Mouse (Mus musculus) heart, postnatal 25 days (tissue): ENCODE data around the gene Sun1. TPM values are rescaled to one million over a fixed set of nuclear protein-coding genes. Genes with fewer than 3 reads are reported as not detected.
A peak's percentile ranks its signal among the peaks of the same experiment; 100 is the strongest.

Source experiments
- DNase-seq: peaks from one replicate; pipeline ENCODE4 v3.0.0; 2022; ENCODE audit warnings: low spot score
- intact Hi-C: fragments of 180-260 bp; cut with DNase I; formaldehyde crosslinking; loops from one replicate; pipeline ENCODE4 v1.15.1; 2025
- total RNA-seq, 2 experiments: library from RNA; stranded (reverse); gene quantifications; 2 replicates each; pipeline ENCODE4 v1.2.3; 2021

Sun1 gene
- total RNA-seq = 10 to 100 TPM; 42.4 to 53.7 TPM

GRCm38 (mm10) chr5:139199995-139200769, at the start of gene Sun1:
Sun1 (plus strand) TSS chr5:139200637.
- peak; percentile 98 for DNase-seq
- intact Hi-C loops = loop anchor here (2.0 kb wide), 1 partner anchor 53 kb away; the partner anchor contains the start of gene Get4

DNA sequence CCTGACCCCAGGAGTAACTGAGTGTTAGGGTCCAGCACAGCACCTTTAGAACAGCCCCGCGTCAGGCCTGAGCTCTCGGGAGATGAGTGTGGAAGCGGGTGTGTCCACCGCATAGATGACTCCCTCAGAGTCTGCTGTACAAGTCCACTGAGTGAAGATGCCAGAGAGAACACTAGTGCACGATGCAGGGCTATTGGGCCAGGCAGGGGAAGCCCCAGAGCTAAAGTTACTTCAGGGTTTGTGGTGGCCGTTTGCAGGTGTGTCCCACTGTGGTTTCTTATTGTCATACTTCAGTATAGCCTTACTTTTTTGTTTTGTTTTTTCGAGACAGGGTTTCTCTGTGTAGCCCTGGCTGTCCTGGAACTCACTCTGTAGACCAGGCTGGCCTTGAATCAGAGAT, 39.5 kb upstream of the Sun1 start:
- intact Hi-C loops = no loop called here

GRCm38 (mm10) chr5:139161632-139162031, 38.8 kb upstream of the Sun1 start:
- intact Hi-C loops = no loop called here
- no peak for DNase-seq

More for the DNA sequence above, 39.5 kb upstream of the Sun1 start:
- DNase-seq = no peak

DNA sequence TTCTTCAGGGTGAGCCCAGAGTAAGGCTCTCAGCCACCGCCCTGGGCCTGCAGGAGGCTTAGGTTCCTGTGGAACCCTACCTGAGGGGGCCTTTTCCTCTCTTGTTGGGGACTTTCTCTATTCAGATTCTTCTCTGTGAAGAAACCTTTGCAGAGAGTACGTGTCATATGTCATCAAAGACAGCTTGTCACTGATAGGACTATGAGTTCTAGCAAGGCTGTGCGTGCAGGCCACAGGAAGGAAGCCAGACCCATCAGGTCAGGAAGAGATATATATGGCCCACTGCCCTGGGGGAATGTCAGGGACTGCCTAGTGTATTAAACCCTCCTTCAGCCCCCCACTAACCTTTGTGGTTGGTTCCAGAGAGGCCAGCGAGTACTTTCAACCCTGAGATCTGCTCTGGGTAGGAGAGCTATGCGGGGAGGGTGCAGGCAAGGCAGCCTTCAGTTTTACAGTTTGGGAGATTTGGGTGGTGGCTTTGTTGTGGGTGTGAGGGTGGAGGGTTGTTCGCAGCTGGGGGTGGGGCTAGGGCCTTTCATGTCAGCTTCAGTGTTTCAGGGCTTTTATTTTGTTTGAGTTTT, 33.6 kb upstream of the Sun1 start:
- DNase-seq = no peak

DNA sequence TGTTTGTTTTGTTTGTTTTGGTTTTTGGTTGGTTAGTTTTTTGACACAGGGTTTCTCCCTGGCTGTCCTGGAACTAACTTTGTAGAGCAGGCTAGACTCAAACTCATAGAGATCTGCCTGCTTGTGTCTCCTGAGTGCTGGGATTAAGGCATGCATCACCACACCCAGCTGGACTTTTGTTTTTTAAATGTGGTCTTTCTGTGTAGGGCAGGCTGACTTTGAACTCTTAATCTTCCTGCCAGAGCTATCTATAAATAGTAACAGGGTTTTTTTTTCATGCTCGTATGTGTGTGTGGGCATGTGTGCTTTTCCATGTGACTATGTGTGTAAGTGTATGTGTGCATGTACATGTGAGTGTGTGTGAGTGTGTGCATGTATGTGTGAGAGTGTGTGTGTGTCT, 32.9 kb upstream of the Sun1 start:
- DNase-seq = no peak
- intact Hi-C loops = no loop called here

More for the DNA sequence above, 33.6 kb upstream of the Sun1 start:
- intact Hi-C loops = no loop called here

GRCm38 (mm10) chr5:139171929-139172328, 28.5 kb upstream of the Sun1 start:
- intact Hi-C loops = no loop called here

GRCm38 (mm10) chr5:139174141-139174540, 26.3 kb upstream of the Sun1 start:
- intact Hi-C loops = no loop called here
- no peak for DNase-seq

More at GRCm38 (mm10) chr5:139171929-139172328, 28.5 kb upstream of the Sun1 start:
- DNase-seq = no peak

DNA sequence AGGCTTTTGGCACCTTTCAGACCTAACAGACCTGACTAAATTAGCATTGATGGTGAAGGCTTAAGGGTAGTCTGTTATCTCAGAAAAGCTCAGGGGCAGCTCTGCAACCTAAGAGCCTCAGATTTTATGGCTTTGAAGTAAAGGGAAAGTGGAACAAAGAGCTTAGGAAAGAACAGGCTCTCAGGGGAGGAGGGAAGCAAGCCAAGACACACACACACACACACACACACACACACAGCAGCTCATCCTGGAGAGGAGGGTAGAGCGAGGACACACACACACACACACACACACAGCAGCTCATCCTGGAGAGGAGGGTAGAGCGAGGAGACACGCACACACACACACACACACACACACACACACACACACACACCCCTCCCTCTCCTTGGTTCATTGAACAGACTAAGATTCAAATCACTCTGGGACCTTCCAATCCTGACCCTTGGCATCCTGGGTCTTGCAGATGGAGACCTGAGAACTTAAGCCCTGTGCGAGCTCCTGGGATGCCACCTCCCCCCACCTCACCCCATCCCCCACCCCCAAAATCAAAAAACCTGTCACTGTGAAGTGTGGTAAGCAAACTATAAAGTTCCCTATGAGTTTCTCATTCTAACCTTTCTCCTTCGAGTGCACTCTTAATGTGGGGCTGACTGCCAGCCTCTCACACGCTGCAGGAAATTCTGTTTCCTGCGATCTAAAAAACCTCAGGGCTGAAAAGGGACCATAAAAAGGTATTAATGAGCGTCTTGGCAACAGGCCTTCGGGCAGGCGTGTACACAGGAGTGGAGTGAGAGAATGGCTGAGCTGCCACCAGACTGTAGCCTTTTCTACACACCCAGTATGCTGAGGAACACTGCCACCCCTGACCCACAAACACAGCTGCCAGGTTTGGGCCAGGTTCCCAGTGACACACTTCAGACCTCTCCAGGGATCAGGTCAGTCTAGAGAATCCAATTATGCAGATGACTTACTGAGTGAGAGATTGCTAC, 25.6 kb upstream of the Sun1 start:
- DNase-seq = peak; percentile 9
- intact Hi-C loops = loop anchor here (5.0 kb wide), 1 partner anchor 153 kb away; no protein-coding TSS in a partner anchor

DNA sequence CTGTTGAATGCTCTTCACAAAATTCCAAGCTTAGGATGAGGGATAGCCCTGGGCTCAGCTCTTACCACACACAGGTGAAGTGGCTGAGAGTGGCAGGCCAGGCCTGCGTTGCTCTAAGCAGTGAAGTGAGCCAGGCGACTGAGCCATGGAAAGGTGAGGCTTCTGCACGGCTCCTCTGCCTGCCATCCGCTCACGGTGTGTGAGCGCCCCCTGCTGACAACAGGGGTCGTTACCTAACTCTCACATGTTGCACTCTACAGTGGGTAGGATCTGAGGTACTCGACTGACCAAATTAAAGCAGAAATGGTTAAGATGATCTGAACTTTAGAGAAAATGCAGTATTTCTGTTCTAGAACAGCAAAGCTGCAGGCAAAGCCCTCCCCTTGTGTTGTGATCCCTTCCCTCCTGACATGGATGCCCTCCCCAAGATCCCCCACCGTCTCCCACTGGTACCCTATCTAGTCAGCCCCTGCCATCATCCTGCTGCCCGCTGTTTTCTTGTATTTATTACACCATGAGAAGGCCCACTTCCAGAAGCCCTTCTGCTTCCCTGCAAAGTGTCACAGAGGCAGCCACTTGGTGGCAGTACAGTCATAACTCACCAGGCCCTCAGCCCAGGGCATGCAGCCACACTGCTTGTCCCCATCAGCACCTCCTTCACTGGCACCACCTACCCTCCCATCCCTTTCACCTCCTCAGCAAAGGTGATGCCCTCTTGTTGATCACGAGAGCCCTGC, 21.4 kb upstream of the Sun1 start:
- peak; percentile 20 for DNase-seq

GRCm38 (mm10) chr5:139183131-139183530, 17.3 kb upstream of the Sun1 start:
- DNase-seq = no peak
- intact Hi-C loops = no loop called here

More for the DNA sequence above, 21.4 kb upstream of the Sun1 start:
- intact Hi-C loops = loop anchor here (1.0 to 5.0 kb wide), 4 partner anchors 28 to 331 kb away; partner anchors contain the start of genes Dnaaf5 and Prkar1b

DNA sequence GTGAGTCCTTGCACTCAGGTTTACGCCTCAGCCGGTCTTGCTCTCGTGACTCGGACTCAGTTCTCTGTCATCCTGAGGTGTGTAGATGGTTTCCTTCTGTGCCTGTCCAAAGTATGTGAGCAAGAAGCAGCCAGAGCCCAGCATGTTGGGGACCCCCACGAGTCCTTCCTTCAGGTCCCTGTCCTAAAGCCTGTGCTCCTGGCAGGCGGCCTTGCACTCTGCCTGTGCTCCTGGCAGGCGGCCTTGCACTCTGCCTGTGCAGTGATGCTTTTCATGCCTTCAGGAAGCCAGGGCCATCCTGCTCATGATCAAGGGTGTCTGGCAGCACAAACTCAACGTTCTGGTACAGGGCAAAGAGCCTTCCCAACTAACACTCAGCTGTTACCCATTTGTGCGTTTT, 16.8 kb upstream of the Sun1 start:
- no peak for DNase-seq
- intact Hi-C loops = no loop called here

GRCm38 (mm10) chr5:139184897-139185296, 15.5 kb upstream of the Sun1 start:
- intact Hi-C loops = no loop called here
- DNase-seq = no peak

DNA sequence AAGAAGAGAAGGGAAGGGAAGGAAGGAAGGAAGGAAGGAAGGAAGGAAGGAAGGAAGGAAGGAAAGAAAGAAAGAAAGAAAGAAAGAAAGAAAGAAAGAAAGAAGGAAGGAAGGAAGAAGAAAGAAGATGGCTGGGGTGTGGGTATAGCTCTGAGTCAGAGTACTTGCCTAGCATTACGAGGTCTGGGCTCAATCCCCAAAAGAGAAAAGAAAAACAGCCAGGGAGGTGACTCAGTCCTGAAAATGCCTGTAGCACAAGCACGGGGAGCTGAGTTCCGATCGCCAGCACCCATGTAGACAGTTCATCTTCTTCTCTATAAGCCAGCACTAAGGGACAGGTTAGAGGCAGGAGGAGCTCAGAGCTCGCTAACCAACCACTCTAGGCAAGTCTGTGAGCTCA, 10.7 kb upstream of the Sun1 start:
- no peak for DNase-seq
- intact Hi-C loops = no loop called here

DNA sequence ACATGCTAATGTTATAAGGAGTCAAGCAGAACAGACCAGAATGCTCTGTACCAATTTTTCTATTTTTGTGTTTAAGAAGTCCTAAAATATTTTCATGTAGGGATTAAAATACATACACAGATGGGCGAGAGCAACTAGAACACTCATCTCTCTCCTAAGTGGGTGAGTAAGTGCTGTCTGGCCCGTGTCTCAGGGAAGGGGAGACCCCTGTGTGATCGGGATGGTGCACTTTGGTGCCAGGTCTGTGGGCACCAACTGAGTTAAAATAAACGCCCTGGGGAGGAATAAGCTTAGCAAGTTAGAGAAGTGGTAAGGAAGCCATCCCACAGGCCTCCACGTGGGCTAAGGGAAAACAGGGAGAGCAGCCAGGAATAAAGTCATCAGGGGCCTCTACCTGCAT, 9.5 kb upstream of the Sun1 start:
- intact Hi-C loops = no loop called here
- DNase-seq = no peak

GRCm38 (mm10) chr5:139198779-139199178, 1.7 kb upstream of the Sun1 start:
- no peak for DNase-seq
- intact Hi-C loops = no loop called here

DNA sequence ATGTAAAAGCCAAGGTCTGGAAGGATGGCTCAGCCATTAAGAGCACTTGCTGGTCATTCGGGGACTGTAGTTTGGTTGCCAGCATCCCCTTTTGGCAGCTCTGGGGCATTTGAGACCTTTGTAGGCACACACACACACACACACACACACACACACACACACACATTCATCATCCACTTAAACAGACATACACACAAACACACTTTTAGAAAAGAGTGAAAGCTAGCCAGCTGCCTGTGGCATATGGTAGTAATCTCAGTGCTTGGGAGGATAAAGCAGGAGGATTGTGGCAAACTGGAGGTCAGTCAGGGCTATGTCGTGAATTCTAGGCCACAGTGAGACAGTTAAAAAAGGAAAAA, 822 bp upstream of the Sun1 start:
- DNase-seq = no peak
- intact Hi-C loops = no loop called here

- intact Hi-C loops = loop anchor here (2.0 kb wide), 1 partner anchor 52 kb away; the partner anchor contains the start of gene Get4
Observed at GRCm38 (mm10) chr5:139200770-139201569, 533 bp downstream of the Sun1 start.

DNA sequence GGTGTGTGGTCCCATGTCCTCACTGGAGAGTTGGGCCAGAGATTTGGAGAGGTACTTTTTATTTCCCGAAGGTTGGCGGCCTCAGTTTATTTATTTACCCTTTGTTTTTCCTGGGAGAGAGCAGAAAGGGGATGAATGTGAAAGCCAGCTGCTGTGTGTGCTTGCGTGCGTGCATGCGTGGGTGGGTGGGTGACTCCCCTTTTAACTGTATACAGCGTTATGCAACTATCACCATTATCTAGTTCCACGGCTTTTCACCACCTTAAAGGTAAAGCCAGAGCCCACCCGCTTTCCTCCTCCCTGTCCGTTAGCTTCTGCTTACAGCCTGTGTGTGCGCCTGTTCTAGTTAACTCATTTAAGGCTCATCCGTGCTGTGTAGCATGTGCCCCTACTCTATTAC, 1.7 kb downstream of the Sun1 start:
- intact Hi-C loops = no loop called here
- DNase-seq = no peak

More at GRCm38 (mm10) chr5:139200770-139201569, 533 bp downstream of the Sun1 start:
- DNase-seq = no peak

GRCm38 (mm10) chr5:139203312-139203711, 2.9 kb downstream of the Sun1 start:
- intact Hi-C loops = no loop called here
- DNase-seq = no peak
